Mouse (Mus musculus) cerebellum, adult 8-10 months (tissue): ENCODE data around the gene Inpp4b.
A peak's percentile ranks its signal among the peaks of the same experiment; 100 is the strongest.
"Not testable (repeated sequence)": the region's sequence is repeated elsewhere in the genome, so short reads cannot be mapped to it uniquely, and the experiment has no call there.

ENCODE experiments used
- DNase-seq: peaks from one replicate; pipeline ENCODE4 v3.0.0; 2022

Inpp4b gene

GRCm38 (mm10) chr8:81782781-81783180 lies 440.4 kb downstream of the Inpp4b start:
- DNase-seq, result no peak

DNA sequence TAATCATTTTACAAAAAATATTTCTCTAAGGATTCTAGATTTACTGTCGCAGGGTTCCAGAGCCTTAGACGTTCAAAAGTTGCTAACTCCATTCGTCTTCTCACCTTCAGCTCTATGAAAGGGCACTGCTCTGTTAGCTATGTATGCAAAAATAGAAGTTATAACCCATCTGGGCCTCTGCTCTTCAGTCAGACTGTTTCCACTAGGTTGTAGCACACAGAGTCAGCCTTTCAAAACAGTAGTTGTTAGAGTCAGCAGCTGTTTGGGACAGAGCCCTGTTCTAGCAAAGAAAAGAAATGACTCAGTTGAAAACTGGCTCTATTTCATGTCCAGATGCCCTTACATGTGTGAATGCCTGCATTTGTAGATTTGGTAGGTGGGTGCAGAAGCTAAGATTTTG lies 442.4 kb downstream of the Inpp4b start:
- DNase-seq, result no peak

- no peak for DNase-seq
Measured at GRCm38 (mm10) chr8:81788498-81788897, 446.1 kb downstream of the Inpp4b start.

- no peak for DNase-seq
Measured at GRCm38 (mm10) chr8:81792649-81793048, 450.3 kb downstream of the Inpp4b start.

GRCm38 (mm10) chr8:81798501-81798900 lies 456.1 kb downstream of the Inpp4b start:
- DNase-seq, result peak; percentile 48

- DNase-seq, result no peak
Measured at GRCm38 (mm10) chr8:81800792-81801191, 458.4 kb downstream of the Inpp4b start.

DNA sequence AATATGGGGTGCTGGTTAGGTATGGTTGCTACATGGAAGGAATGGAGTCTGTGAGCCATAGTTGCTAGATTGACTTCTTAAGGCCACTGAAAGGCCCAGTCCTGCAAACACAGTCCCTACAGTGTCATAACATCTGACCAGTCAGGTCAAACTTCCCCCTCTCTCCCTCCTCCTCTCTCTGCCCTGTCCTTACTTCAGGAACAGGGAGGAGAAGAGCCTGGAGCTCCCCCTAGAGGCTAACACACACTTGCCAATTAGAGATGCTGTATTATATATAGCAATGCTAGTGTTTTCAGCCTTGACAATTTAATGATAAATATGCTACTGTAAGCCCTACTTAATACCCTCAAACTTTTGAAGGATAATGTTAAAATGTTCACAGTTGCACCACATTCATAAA lies 464.4 kb downstream of the Inpp4b start:
- DNase-seq, result peak; percentile 59

- DNase-seq, result no peak
Measured at GRCm38 (mm10) chr8:81807578-81807977, 465.2 kb downstream of the Inpp4b start.

GRCm38 (mm10) chr8:81808406-81808805 lies 466.1 kb downstream of the Inpp4b start:
- no peak for DNase-seq

- not testable (repeated sequence) for DNase-seq
Measured at GRCm38 (mm10) chr8:81809414-81809813, 467.1 kb downstream of the Inpp4b start.

DNA sequence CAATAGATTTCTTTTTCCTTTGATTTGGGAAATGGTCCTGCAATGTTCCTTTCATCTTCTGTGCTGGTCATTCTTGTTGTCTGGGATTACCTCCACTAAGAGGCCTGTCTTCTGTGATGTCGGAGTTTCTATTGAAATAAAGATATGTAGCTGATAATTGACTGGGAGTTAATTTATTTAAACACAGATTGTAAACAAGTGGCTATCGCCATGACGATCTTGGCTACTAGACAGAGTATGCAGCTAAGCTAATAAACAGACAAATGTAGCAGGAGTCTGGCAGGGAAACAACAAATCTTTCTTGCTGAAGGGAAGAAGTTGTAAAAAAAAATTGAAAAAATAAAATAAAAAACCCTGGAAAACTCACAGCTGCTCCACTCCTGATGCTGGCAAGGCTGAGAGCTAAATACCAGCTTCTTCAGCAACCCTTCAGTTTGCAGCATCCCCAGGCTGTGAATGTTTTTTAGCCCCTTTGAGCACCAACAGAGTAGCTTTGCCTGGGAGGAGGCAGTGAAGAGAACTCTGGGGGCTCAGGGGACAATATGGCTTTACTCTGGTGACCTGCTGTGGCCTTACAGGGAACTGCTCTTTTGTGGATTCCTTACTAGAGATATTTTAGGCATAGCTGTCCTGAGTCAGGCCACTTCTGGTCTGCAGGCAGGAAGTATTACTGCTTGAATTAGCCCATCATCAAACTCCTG lies 469.8 kb downstream of the Inpp4b start:
- peak; percentile 39 for DNase-seq

DNA sequence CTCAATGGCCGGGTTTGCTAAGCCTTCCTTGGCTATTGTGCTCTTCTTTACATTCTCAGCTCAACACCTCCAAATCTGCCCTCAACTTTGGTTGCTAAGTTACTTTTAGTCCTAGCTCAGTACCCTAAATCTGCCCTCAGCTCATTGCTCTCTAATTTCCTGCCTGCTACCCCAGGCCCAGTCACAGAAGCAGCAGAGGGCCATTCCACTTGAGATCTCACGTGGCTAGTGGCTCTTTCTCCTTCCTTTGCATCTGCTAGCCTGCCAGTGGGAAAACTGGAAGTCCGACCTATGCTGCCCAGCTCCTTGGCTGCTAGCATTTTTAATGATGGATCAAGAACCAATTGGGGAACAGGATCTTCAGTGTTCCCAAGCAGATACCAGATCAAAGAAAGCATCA lies 472.4 kb downstream of the Inpp4b start:
- no peak for DNase-seq

GRCm38 (mm10) chr8:81815551-81815950 lies 473.2 kb downstream of the Inpp4b start:
- no peak for DNase-seq

GRCm38 (mm10) chr8:81823121-81823520 lies 480.8 kb downstream of the Inpp4b start:
- DNase-seq, result no peak

DNA sequence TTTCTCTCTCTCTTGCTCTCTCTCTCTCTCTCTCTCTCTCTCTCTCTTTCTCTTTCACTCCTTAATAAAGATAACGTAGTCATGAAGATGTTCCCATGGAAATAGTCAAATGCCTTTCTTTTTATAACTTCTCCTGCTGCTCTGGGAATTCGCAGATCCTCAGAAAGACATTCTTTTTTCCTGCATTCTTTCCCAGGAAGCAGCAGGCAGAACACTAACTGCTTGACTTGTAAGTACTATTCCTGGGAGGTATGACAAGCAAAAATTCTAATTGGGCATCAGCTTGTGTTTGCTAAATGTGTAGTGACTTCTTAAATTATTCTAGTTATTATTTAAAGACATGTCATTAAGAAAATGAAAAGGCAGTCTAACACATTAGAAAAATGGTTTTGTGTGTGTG lies 482.6 kb downstream of the Inpp4b start:
- no peak for DNase-seq

- no peak for DNase-seq
Measured at GRCm38 (mm10) chr8:81826406-81826805, 484.1 kb downstream of the Inpp4b start.

DNA sequence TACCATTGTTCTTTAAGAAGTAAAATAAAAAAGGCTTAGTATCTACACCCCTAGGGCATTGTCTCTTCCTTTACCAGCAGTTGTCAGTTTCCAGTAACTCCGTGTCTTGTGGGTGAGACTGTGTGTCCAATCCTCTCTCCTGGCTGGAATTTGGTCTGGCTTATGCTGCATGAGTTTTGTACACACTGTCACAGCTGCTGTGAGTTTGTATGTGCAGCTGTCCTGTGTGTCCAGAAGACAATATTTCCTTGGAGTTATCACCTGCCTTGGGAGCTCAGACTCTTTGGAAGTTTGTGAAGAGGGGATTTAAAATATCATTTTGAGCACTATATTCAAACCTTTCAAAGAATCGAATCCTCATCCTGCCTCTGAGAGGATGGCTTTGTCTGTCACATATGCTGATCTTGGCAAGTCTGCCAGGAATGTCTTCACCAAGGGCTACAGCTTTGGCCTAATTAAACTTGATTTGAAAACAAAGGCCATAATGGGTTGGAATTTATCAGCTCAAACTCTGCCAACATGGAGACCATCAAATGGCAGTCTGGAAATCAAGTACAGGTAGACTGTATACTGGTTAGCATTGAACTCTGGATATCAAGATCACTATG lies 485.1 kb downstream of the Inpp4b start:
- no peak for DNase-seq

GRCm38 (mm10) chr8:81831430-81831829 lies 489.1 kb downstream of the Inpp4b start:
- DNase-seq, result peak; percentile 62

- no peak for DNase-seq
Measured at GRCm38 (mm10) chr8:81833852-81834251, 491.5 kb downstream of the Inpp4b start.

- DNase-seq, result no peak
Measured at GRCm38 (mm10) chr8:81840512-81840911, 498.2 kb downstream of the Inpp4b start.

DNA sequence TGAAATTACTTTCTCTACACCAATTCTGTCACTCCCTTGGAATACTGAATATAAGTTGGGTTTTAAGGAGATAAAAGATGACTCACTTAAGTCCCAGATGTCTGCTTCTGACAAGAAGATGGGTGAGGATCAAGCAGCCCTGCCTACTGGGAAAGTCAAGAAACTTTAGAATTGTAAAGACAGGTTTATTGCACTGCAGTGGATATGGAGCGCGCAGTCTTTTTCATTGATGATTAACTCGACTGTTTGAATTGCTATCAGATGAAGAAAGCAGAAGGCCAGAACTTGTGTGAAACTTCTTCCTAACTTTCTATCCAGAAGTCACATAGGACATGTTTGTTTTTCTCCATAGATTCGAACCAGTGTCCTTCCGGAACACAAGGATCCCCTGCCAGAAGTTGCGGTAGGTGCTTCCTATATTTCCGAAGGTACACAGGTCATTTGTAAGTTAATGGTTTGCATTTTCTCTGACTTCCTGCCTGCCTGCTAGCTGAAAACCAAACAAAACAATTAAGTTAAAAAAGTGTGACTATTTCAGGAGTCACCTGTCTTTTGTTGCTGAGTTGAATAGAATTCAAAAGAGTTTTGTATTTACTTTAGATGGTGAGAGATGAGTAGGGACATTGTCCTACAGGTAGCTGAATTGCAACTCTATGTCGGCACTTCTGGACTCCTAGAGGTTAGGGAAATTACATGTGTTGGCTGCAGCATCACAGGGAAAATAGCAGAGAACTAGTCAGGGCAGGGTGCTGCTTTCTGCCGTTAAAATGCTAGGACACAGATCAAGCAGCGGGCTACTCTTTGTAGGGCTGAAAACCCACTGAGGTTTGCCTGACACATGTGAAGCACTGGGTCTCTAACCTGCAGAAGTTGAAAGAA lies 502.0 kb downstream of the Inpp4b start:
- DNase-seq, result no peak

- DNase-seq, result no peak
Measured at GRCm38 (mm10) chr8:81847929-81848328, 505.6 kb downstream of the Inpp4b start.

GRCm38 (mm10) chr8:81849976-81850375 lies 507.6 kb downstream of the Inpp4b start:
- no peak for DNase-seq

DNA sequence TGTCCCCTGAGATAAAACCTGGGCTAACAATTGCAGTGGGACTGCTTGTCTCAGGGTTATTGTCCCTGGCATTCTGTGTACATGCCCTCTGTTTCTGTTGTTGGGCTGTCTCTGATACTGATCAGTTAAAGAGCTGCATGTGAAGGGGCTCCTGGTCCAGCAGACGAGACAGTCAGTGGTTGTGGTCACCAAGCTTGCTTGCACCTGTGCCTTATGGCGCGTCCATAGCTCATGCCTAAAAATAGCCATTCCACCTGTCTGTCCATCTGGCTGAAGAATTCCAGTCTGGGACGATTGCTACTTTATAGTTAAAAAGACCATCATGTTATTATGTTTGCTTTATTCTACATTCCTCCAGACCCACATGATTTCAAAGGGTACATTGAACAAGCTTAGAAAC lies 510.8 kb downstream of the Inpp4b start:
- DNase-seq, result peak; percentile 83
